Mouse (Mus musculus): Measurements from ENCODE around the gene Ifna4.

DNA sequence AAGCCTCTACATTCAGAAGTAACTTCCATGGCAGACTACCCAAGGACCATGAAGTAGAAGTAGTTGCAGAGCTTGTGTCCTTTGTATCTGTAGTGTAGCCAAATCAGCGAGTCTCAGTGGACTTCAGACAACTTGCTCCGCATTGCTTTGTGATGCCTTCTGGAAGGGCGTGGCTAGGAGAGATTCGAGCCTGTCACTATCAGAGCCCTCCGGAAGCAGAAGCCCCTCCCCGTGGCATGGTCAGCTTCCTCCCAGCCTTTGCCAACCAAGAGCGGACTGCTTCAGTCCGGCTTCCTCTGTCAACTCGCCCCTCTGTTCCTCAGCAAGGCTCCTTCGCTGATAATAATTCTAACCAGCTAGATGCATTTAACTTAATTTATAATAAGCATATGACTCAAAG, 36.6 kb downstream of the Ifna4 start:
- TF ChIP-seq CTCF (IDR thresholded peaks at IDR 0.05; ENCODE audit: low read depth) (no peak), EP300 (IDR thresholded peaks at IDR 0.05; ENCODE audit: low read depth) (no peak)

Data from liver, embryonic 14.5 days (tissue).